Mouse (Mus musculus) midbrain, embryonic 13.5 days (tissue): Measurements from ENCODE around the gene Efcab12. TPM values are rescaled to one million over a fixed set of nuclear protein-coding genes. Genes with fewer than 3 reads are reported as not detected.
"Not testable (repeated sequence)": the region's sequence is repeated elsewhere in the genome, so short reads cannot be mapped to it uniquely, and the experiment has no call there.

Experiments
- ATAC-seq: fragments of 200-750 bp; cut with Nextera tagmentation; 2 replicates; pipeline ENCODE4 v1.8.0; 2017; ENCODE audit warnings: mild to moderate bottlenecking, moderate TSS enrichment, moderate library complexity
- H3K27ac ChIP-seq: fragments of 300-500 bp; sonication (generic); 2 replicates; pipeline ENCODE4 v1.5.1; 2015; ENCODE audit warnings: inconsistent platforms, mild to moderate bottlenecking, moderate library complexity
- H3K27me3 ChIP-seq: fragments of 300-500 bp; sonication (generic); 2 replicates; pipeline ENCODE4 v1.6.1; 2015; ENCODE audit warnings: mild to moderate bottlenecking, inconsistent platforms
- H3K36me3 ChIP-seq: fragments of 300-500 bp; sonication (generic); 2 replicates; pipeline ENCODE4 v1.6.1; 2015; ENCODE audit warnings: mild to moderate bottlenecking, inconsistent platforms
- H3K4me1 ChIP-seq: fragments of 300-500 bp; sonication (generic); replicated peaks from 2 replicates; pipeline ENCODE4 v1.6.1; 2015; ENCODE audit warnings: inconsistent platforms
- H3K4me2 ChIP-seq: fragments of 300-500 bp; sonication (generic); replicated peaks from 2 replicates; pipeline ENCODE4 v1.6.1; 2015; ENCODE audit warnings: moderate library complexity, mild to moderate bottlenecking, inconsistent platforms
- H3K4me3 ChIP-seq: fragments of 300-500 bp; sonication (generic); replicated peaks from 2 replicates; pipeline ENCODE4 v1.5.1; 2015; ENCODE audit warnings: mild to moderate bottlenecking, inconsistent platforms
- H3K9ac ChIP-seq: fragments of 300-500 bp; sonication (generic); replicated peaks from 2 replicates; pipeline ENCODE4 v1.6.1; 2015; ENCODE audit warnings: mild to moderate bottlenecking, inconsistent platforms
- H3K9me3 ChIP-seq: fragments of 300-500 bp; sonication (generic); 2 replicates; pipeline ENCODE4 v1.6.1; 2016; ENCODE audit warnings: mild to moderate bottlenecking, inconsistent platforms
- WGBS: fragments of 180-500 bp; shearing (Covaris S2); methylation state at CpG from one replicate; pipeline ENCODE4 v1.1.7; 2015; 5-methylcytosine and 5-hydroxymethylcytosine counted together
- polyA plus RNA-seq: library from polyadenylated mRNA; unstranded; fragments of >200 nt; fragmentation: Nextera tagmentation; extraction: Ambion mirVana; gene quantifications from 2 replicates; pipeline ENCODE4 v1.2.1, GENCODE M21; 2015

Efcab12 gene
- 2.2 and 3.2 TPM in 2 replicates for polyA plus RNA-seq

DNA sequence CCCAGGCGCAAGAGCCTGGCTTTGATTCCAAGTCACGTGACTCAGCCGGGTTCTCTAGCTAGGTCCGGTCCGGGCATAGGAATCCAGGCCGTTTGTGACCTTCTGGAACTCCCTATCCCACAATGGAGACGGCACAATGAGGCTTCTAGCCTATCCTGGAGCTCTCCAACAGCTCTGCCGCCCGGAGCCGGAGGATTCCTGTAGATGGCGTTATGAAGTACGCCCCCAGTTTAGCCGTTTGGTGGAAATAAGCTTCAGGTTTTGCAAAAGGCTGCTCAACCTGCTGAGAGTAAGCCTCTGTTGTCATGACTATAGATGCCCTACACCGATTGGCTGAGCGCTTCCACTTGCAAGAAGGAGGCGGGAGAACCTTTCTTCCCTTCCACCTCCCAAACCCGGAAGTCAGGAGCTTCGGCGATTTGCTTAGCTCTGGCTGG lies at the start of gene Efcab12:
Gene Efcab12, minus strand, starts transcription at position 252 of the 437 bp plus-strand sequence.
- Histone ChIP-seq H3K27ac (peak within 1 kb of the TSS; percentile 48; the same call in 1 of the 2 replicates), H3K27me3 (no peaks in the 10 kb centered on the region)

DNA sequence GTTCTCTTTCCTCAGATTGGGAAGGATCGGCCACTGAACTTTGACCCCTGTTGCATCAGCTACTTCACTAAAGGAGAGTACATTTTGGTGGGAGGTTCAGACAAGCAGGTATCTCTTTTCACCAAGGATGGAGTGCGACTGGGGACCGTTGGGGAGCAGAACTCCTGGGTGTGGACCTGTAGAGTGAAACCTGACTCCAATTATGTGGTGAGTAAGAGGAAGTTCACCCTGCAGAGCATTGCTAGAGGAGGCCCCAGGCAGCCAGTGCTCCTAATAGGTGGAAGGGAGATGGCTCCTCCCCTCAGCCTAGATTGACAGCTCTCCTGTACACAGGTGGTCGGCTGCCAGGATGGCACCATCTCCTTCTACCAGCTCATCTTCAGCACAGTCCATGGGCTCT lies 48.7 kb upstream of the Efcab12 start:
- 80% methylated on average over 4 of the region's 4 CpGs for WGBS
- no peak for ATAC-seq

More for the DNA sequence above, at the start of gene Efcab12:
- Histone ChIP-seq H3K4me1 (peaks cover 9% of the 10 kb centered on the region), H3K4me2 (peak within 1 kb of the TSS; percentile 64), H3K4me3 (peak within 1 kb of the TSS; percentile 39), H3K9me3 (no peaks in the 10 kb centered on the region), H3K9ac (peak within 1 kb of the TSS; percentile 48), H3K36me3 (peaks cover 6% of the 10 kb centered on the region; the same call in 1 of the 2 replicates)
- ATAC-seq = peak; percentile 96
- under 1% methylated on average over 19 of the region's 19 CpGs for WGBS

GRCm38 (mm10) chr6:115884018-115884417 lies 45.8 kb upstream of the Efcab12 start:
- H3K4me1 ChIP-seq = no peaks in the 10 kb centered on the region
- H3K36me3 ChIP-seq = peaks cover 79% of the 10 kb centered on the region
- H3K27me3 ChIP-seq = no peaks in the 10 kb centered on the region
- H3K27ac ChIP-seq = no peak overlapping the region
- ATAC-seq = no peak
- peaks cover 3% of the 10 kb centered on the region; the same call in 1 of the 2 replicates for H3K9me3 ChIP-seq
- H3K4me3 ChIP-seq = no peak overlapping the region
- no peak overlapping the region for H3K4me2 ChIP-seq
- H3K9ac ChIP-seq = no peak overlapping the region

More for the DNA sequence above, 48.7 kb upstream of the Efcab12 start:
- no peak overlapping the region for H3K27ac ChIP-seq
- H3K27me3 ChIP-seq = no peaks in the 10 kb centered on the region
- H3K4me1 ChIP-seq = peaks cover 17% of the 10 kb centered on the region
- H3K4me3 ChIP-seq = no peak overlapping the region
- peaks cover 57% of the 10 kb centered on the region for H3K36me3 ChIP-seq
- H3K9me3 ChIP-seq = peaks cover 3% of the 10 kb centered on the region; the same call in 1 of the 2 replicates
- H3K4me2 ChIP-seq = no peak overlapping the region
- no peak overlapping the region for H3K9ac ChIP-seq

GRCm38 (mm10) chr6:115880751-115881150 lies 42.5 kb upstream of the Efcab12 start:
- H3K4me2 ChIP-seq = no peak overlapping the region
- peaks cover 77% of the 10 kb centered on the region for H3K36me3 ChIP-seq
- no peak overlapping the region for H3K4me3 ChIP-seq
- H3K27me3 ChIP-seq = no peaks in the 10 kb centered on the region
- WGBS = 90% methylated on average over 8 of the region's 8 CpGs
- no peak overlapping the region for H3K9ac ChIP-seq
- no peaks in the 10 kb centered on the region for H3K9me3 ChIP-seq
- no peaks in the 10 kb centered on the region for H3K4me1 ChIP-seq
- no peak for ATAC-seq
- no peak overlapping the region for H3K27ac ChIP-seq

- H3K4me2 ChIP-seq = no peak overlapping the region
- H3K36me3 ChIP-seq = peaks cover 79% of the 10 kb centered on the region
- ATAC-seq = no peak
- H3K27ac ChIP-seq = no peak overlapping the region
- H3K9ac ChIP-seq = no peak overlapping the region
- H3K9me3 ChIP-seq = no peaks in the 10 kb centered on the region
- 83% methylated on average over 6 of the region's 6 CpGs for WGBS
- H3K4me3 ChIP-seq = no peak overlapping the region
- H3K27me3 ChIP-seq = no peaks in the 10 kb centered on the region
- no peaks in the 10 kb centered on the region for H3K4me1 ChIP-seq
Observed at GRCm38 (mm10) chr6:115879736-115880135, 41.5 kb upstream of the Efcab12 start.

DNA sequence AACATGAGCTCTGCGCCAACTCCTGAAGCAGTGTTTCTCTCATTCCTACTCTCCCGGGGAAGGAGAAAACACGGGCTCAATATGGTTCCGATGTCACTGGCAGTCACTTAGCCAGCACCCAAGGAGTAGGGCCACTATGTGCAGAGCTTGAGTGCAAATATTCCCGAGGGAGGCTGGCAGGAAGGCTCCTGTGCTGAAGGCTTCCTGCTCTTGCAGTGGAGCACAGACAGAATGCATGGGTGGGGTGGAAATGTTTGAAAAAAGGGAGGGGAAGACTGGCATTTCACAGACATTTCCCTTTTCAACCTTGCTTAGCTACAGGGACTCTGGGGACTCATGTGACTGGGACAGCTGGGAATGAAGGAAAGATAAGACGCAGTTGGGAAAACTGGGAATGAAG lies 40.5 kb upstream of the Efcab12 start:
- H3K4me2 ChIP-seq = no peak overlapping the region
- WGBS = 89% methylated on average over 6 of the region's 6 CpGs
- no peaks in the 10 kb centered on the region for H3K9me3 ChIP-seq
- no peak overlapping the region for H3K9ac ChIP-seq
- no peaks in the 10 kb centered on the region for H3K4me1 ChIP-seq
- H3K27ac ChIP-seq = no peak overlapping the region
- H3K4me3 ChIP-seq = no peak overlapping the region
- ATAC-seq = no peak
- peaks cover 69% of the 10 kb centered on the region for H3K36me3 ChIP-seq
- no peaks in the 10 kb centered on the region for H3K27me3 ChIP-seq

DNA sequence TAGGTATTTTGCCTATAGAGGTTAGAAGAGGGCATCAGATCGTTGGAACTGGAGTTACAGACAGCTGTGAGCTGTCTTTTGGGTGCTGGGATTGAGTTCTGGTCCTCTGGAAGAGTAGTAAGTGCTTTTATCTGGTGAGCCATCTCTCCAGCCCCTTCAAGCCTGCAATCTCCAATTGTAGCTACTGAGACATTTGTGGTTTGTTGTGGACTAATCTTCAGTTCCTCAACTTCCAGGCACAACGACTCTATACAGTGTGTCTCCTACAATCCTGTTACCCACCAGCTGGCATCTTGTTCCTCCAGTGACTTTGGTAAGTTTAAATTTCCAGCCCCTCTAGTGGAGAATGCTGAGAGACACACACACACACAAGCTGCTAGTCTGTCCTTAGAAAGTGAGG lies 39.0 kb upstream of the Efcab12 start:
- no peak overlapping the region for H3K9ac ChIP-seq
- H3K27me3 ChIP-seq = no peaks in the 10 kb centered on the region
- no peaks in the 10 kb centered on the region for H3K9me3 ChIP-seq
- H3K4me3 ChIP-seq = no peak overlapping the region
- H3K36me3 ChIP-seq = peaks cover 60% of the 10 kb centered on the region
- no peak overlapping the region for H3K27ac ChIP-seq
- no peak overlapping the region for H3K4me2 ChIP-seq
- no peak for ATAC-seq
- H3K4me1 ChIP-seq = no peaks in the 10 kb centered on the region
- 94% methylated on average over 2 of the region's 2 CpGs for WGBS

GRCm38 (mm10) chr6:115871318-115871717 lies 33.1 kb upstream of the Efcab12 start:
- H3K27me3 ChIP-seq, H3K4me3 ChIP-seq, H3K36me3 ChIP-seq, H3K4me2 ChIP-seq, H3K9ac ChIP-seq, ATAC-seq, H3K9me3 ChIP-seq, H3K27ac ChIP-seq, H3K4me1 ChIP-seq: not testable (repeated sequence)
- WGBS = no CpG with 5 or more reads among the region's 3 CpGs

- not testable (repeated sequence) for H3K9me3 ChIP-seq, H3K27me3 ChIP-seq, H3K9ac ChIP-seq, ATAC-seq, H3K4me1 ChIP-seq, H3K27ac ChIP-seq, H3K4me2 ChIP-seq, H3K4me3 ChIP-seq
- peaks cover 27% of the 10 kb centered on the region for H3K36me3 ChIP-seq
- no CpG with 5 or more reads among the region's 3 CpGs for WGBS
Observed at GRCm38 (mm10) chr6:115867157-115867556, 28.9 kb upstream of the Efcab12 start.

GRCm38 (mm10) chr6:115865246-115865645 lies 27.0 kb upstream of the Efcab12 start:
- WGBS = 91% methylated on average over 4 of the region's 4 CpGs
- H3K9ac ChIP-seq = 0 out of 2 replicates have a peak overlapping the region, but pooled peaks have one; percentile 10
- ATAC-seq = no peak

GRCm38 (mm10) chr6:115863340-115863841 lies 25.2 kb upstream of the Efcab12 start:
- no peaks in the 10 kb centered on the region for H3K4me1 ChIP-seq
- no peaks in the 10 kb centered on the region for H3K27me3 ChIP-seq
- no peak overlapping the region for H3K27ac ChIP-seq
- no peak overlapping the region for H3K4me3 ChIP-seq
- H3K36me3 ChIP-seq = peaks cover 27% of the 10 kb centered on the region
- 79% methylated on average over 7 of the region's 7 CpGs for WGBS
- no peak for ATAC-seq
- no peak overlapping the region for H3K4me2 ChIP-seq
- H3K9me3 ChIP-seq = no peaks in the 10 kb centered on the region
- H3K9ac ChIP-seq = no peak overlapping the region

More at GRCm38 (mm10) chr6:115865246-115865645, 27.0 kb upstream of the Efcab12 start:
- Histone ChIP-seq H3K36me3 (peaks cover 27% of the 10 kb centered on the region), H3K27ac (no peak overlapping the region), H3K27me3 (no peaks in the 10 kb centered on the region), H3K4me2 (no peak overlapping the region), H3K4me3 (no peak overlapping the region), H3K4me1 (no peaks in the 10 kb centered on the region), H3K9me3 (no peaks in the 10 kb centered on the region)

GRCm38 (mm10) chr6:115860027-115860556 lies 21.9 kb upstream of the Efcab12 start:
- ATAC-seq = no peak

More at GRCm38 (mm10) chr6:115860027-115860556, 21.9 kb upstream of the Efcab12 start:
- WGBS = 91% methylated on average over 7 of the region's 7 CpGs
- Histone ChIP-seq H3K9ac (no peak overlapping the region), H3K4me3 (no peak overlapping the region), H3K27me3 (no peaks in the 10 kb centered on the region), H3K4me2 (no peak overlapping the region), H3K27ac (no peak overlapping the region), H3K4me1 (peaks cover 3% of the 10 kb centered on the region; the same call in 1 of the 2 replicates), H3K36me3 (peaks cover 23% of the 10 kb centered on the region), H3K9me3 (no peaks in the 10 kb centered on the region)
